Mouse (Mus musculus) megakaryocyte-erythroid progenitor cell, adult 5-6 weeks (primary cell): ENCODE data around the gene Sema4b. TPM values are rescaled to one million over a fixed set of nuclear protein-coding genes. Genes with fewer than 3 reads are reported as not detected.
A peak's percentile ranks its signal among the peaks of the same experiment; 100 is the strongest.

Experiments used
- ATAC-seq: replicated peaks from 2 replicates; pipeline ENCODE4 v1.8.0; 2016; ENCODE audit warnings: mild to moderate bottlenecking, inconsistent platforms; ENCODE audit not compliant: severe bottlenecking, poor library complexity, low FRiP score, low TSS enrichment
- total RNA-seq, 2 experiments: library from RNA; stranded (forward) in 1 of 2; stranded (reverse) in 1 of 2; fragments of 200-1000, 215-1000 nt in 1 of 2; fragments of >200 nt in 1 of 2; fragmentation: Nextera tagmentation in 1 of 2; gene quantifications; 2 replicates each; pipeline ENCODE4 v1.2.3; 2014 to 2017

Sema4b gene
- total RNA-seq, 2 experiments from 2014 or later = 3.4 to 8.3 TPM

GRCm38 (mm10) chr7:80193941-80194739 lies 7.5 kb downstream of the Sema4b start:
- ATAC-seq = no peak

- ATAC-seq = no peak
Observed at GRCm38 (mm10) chr7:80195146-80195545, 8.5 kb downstream of the Sema4b start.

GRCm38 (mm10) chr7:80195576-80196263 lies 9.1 kb downstream of the Sema4b start:
- no peak for ATAC-seq

- ATAC-seq = no peak
Observed at GRCm38 (mm10) chr7:80197371-80197770, 10.7 kb downstream of the Sema4b start.

- ATAC-seq = peak; percentile 53
Observed at GRCm38 (mm10) chr7:80197941-80198778, 11.5 kb downstream of the Sema4b start.

- ATAC-seq = no peak
Observed at GRCm38 (mm10) chr7:80198863-80199262, 12.2 kb downstream of the Sema4b start.

GRCm38 (mm10) chr7:80199286-80199685 lies 12.6 kb downstream of the Sema4b start:
- no peak for ATAC-seq

GRCm38 (mm10) chr7:80199851-80200587 lies 13.4 kb downstream of the Sema4b start:
- ATAC-seq = no peak

GRCm38 (mm10) chr7:80200588-80200945 lies 13.9 kb downstream of the Sema4b start:
- no peak for ATAC-seq

GRCm38 (mm10) chr7:80200963-80201539 lies 14.4 kb downstream of the Sema4b start:
- no peak for ATAC-seq

- no peak for ATAC-seq
Observed at GRCm38 (mm10) chr7:80201888-80202540, 15.4 kb downstream of the Sema4b start.

GRCm38 (mm10) chr7:80202961-80203360 lies 16.3 kb downstream of the Sema4b start:
- ATAC-seq = no peak

GRCm38 (mm10) chr7:80203638-80204096 lies 17.0 kb downstream of the Sema4b start:
- 0 out of 2 replicates have a peak, but pooled peaks have one; percentile 6 for ATAC-seq

- ATAC-seq = no peak
Observed at GRCm38 (mm10) chr7:80204362-80204761, 17.7 kb downstream of the Sema4b start.

- ATAC-seq = no peak
Observed at GRCm38 (mm10) chr7:80204961-80205360, 18.3 kb downstream of the Sema4b start.

- no peak for ATAC-seq
Observed at GRCm38 (mm10) chr7:80205705-80206589, 19.3 kb downstream of the Sema4b start.

GRCm38 (mm10) chr7:80207314-80207731 lies 20.7 kb downstream of the Sema4b start:
- ATAC-seq = no peak
